Mouse (Mus musculus) lung, adult 2 months (tissue): ENCODE data around the gene Pcsk5.

Source experiments
- CTCF ChIP-seq: fragments of 200-500 bp; IDR thresholded peaks from 2 replicates; pipeline ENCODE4 v1.5.1; 2011; ENCODE audit warnings: mild to moderate bottlenecking, low read length, control low read depth; ENCODE audit not compliant: insufficient read depth
- POLR2A ChIP-seq: fragments of 200-500 bp; IDR thresholded peaks from 2 replicates; pipeline ENCODE4 v1.6.1; 2011; ENCODE audit warnings: low read depth, mild to moderate bottlenecking, control low read depth, low read length, borderline replicate concordance; ENCODE audit errors: extremely low read depth

GRCm38 (mm10) chr19:17813449-17813990 lies 23.9 kb downstream of the Pcsk5 start:
- TF ChIP-seq POLR2A, result no peak
- no peak for TF ChIP-seq CTCF
